Mouse (Mus musculus): ENCODE measurements around the gene Neu2.

- TF ChIP-seq CTCF (IDR thresholded peaks at IDR 0.05; ENCODE audit: extremely low read depth, insufficient read depth, low read length) (no peak), POLR2A (IDR thresholded peaks at IDR 0.05; ENCODE audit: extremely low read depth, insufficient read depth, low read length) (no peak)
These were observed 10.8 kb downstream of the Neu2 start for GRCm38 (mm10) chr1:87520467-87520866.
